Mouse (Mus musculus) hindbrain, postnatal 0 days (tissue): ENCODE measurements around the gene Slc12a6. TPM values are rescaled to one million over a fixed set of nuclear protein-coding genes. Genes with fewer than 3 reads are reported as not detected.
A peak's percentile ranks its signal among the peaks of the same experiment; 100 is the strongest.

Experiments used
- ATAC-seq: fragments of 200-750 bp; cut with Nextera tagmentation; 2 replicates; pipeline ENCODE4 v1.8.0; 2017; ENCODE audit warnings: mild to moderate bottlenecking, moderate TSS enrichment, moderate library complexity
- DNase-seq: peaks from one replicate; pipeline ENCODE4 v3.0.0-alpha.2; 2015; ENCODE audit warnings: low spot score
- H3K27ac ChIP-seq: fragments of 300-500 bp; sonication (generic); 2 replicates; pipeline ENCODE4 v1.5.1; 2014; ENCODE audit warnings: mild to moderate bottlenecking
- H3K27me3 ChIP-seq: fragments of 300-500 bp; sonication (generic); 2 replicates; pipeline ENCODE4 v1.6.1; 2014; ENCODE audit warnings: low read length, mixed read lengths; ENCODE audit not compliant: insufficient read depth
- H3K36me3 ChIP-seq: fragments of 300-500 bp; sonication (generic); 2 replicates; pipeline ENCODE4 v1.6.1; 2014; ENCODE audit warnings: low read length, mixed read lengths; ENCODE audit not compliant: insufficient read depth
- H3K4me1 ChIP-seq: fragments of 300-500 bp; sonication (generic); 2 replicates; pipeline ENCODE4 v1.6.1; 2014; ENCODE audit warnings: antibody characterized with exemption, low read length, mixed read lengths; ENCODE audit not compliant: insufficient read depth
- H3K4me2 ChIP-seq: fragments of 300-500 bp; sonication (generic); 2 replicates; pipeline ENCODE4 v1.6.1; 2014; ENCODE audit warnings: low read depth, mild to moderate bottlenecking, low read length, moderate library complexity, mixed read lengths
- H3K4me3 ChIP-seq: fragments of 300-500 bp; sonication (generic); 2 replicates; pipeline ENCODE4 v1.5.1; 2014; ENCODE audit warnings: low read length
- H3K9ac ChIP-seq: fragments of 300-500 bp; sonication (generic); replicated peaks from 2 replicates; pipeline ENCODE4 v1.6.1; 2014; ENCODE audit warnings: mild to moderate bottlenecking, low read length, moderate library complexity, mixed read lengths
- H3K9me3 ChIP-seq: fragments of 300-500 bp; sonication (generic); 2 replicates; pipeline ENCODE4 v1.6.1; 2016; ENCODE audit warnings: low read length, mixed read lengths
- CTCF ChIP-seq: IDR thresholded peaks from 2 replicates; pipeline ENCODE4 v1.5.1; 2016; ENCODE audit warnings: antibody characterized with exemption, control low read depth, low read depth
- WGBS: fragments of 180-500 bp; shearing (Covaris S2); extraction: QIAGEN DNeasy Blood & Tissue Kit; methylation state at CpG from one replicate; pipeline ENCODE4 v1.1.7; 2014; 5-methylcytosine and 5-hydroxymethylcytosine counted together
- polyA plus RNA-seq: library from polyadenylated mRNA; unstranded; fragments of >200 nt; fragmentation: Nextera tagmentation; extraction: Ambion mirVana; gene quantifications from 2 replicates; pipeline ENCODE4 v1.2.1, GENCODE M21; 2015
- total RNA-seq: library from RNA; depleted of rRNA; stranded (reverse); fragments of >200 nt; gene quantifications from 2 replicates; pipeline ENCODE4 v1.2.3, GENCODE M21; 2014

Slc12a6 gene
- total and polyA plus RNA-seq, 2 experiments from 2014 or later = 12.6 to 68.2 TPM

DNA sequence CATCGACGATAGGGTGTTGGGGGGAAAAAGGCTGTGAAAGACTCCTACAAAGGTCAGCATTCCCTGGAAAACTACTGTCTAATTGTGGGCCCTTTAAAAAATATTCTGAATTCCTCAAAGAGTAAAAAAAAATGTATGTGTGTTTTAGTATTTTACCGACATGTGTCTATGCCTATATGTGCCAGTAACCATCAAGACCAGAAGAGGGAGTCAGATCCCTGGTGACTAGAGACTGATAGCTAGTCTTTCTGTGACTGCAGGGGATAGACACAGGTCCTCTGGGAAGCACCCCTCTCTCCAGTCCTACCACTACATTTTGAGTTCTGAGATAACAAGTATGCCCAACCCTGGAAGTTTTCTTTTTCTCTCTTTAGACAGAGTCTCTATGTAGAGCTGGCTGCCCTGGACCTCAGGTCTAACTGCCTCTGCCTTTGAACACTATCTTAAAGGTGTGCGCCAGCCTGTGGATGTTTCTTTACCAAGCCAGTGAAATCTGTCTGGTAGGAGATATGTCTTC, 2.8 kb upstream of the Slc12a6 start:
- Histone ChIP-seq H3K9ac (peak overlapping the region; percentile 63), H3K27me3 (no peaks in the 10 kb centered on the region), H3K27ac (peak overlapping the region; percentile 80; the same call in 1 of the 2 replicates), H3K4me1 (peaks cover 19% of the 10 kb centered on the region), H3K4me2 (peak overlapping the region; percentile 72), H3K4me3 (peak overlapping the region; percentile 61), H3K9me3 (no peaks in the 10 kb centered on the region), H3K36me3 (no peaks in the 10 kb centered on the region)
- 32% methylated on average over 4 of the region's 4 CpGs for WGBS
- DNase-seq (no peak), ATAC-seq (no peak)
- TF ChIP-seq CTCF = peak; percentile 47

DNA sequence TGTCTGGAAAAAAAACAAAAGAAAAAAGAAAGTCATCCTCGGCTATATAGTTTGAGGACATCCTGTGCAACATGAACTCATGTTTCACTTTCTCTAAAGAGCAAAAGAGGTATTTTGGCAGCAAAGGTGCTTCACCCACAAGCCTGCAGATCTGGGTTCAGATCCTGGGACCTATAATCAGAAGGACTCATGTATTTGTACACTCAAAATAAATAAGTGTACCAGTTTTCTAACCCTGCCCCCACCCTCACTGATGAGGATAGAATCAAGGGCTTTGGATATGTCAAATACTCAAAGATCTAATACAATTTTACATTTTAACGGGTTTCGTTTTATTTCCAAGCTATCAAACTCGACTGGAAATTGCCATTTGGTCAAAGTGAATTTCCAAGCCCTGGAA, 1.3 kb upstream of the Slc12a6 start:
- Histone ChIP-seq H3K36me3 (no peaks in the 10 kb centered on the region), H3K4me2 (no peak overlapping the region), H3K9ac (no peak overlapping the region), H3K27me3 (no peaks in the 10 kb centered on the region), H3K27ac (no peak overlapping the region), H3K9me3 (no peaks in the 10 kb centered on the region), H3K4me3 (no peak overlapping the region), H3K4me1 (peaks cover 19% of the 10 kb centered on the region)
- no peak for DNase-seq
- WGBS = 80% methylated on average over 4 of the region's 4 CpGs
- no peak for TF ChIP-seq CTCF
- no peak for ATAC-seq

DNA sequence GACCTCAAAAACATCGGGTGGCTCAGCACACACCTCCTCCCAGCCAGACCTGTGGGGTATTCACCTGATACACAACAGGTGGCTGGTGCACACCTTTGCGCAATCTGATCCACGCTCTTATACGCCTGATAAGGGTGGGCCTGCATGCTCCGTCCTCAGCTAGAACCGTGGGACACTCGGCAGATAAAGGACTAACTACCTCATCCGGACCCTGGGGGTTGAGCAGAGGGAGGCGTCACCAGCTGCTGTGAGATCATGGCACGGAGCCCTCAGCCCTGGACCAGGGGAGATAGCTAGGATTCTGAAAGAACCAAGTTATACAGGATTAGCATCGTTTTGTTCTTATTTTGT, 592 bp downstream of the Slc12a6 start, which contains the start of gene Gm21985:
TSS of gene Gm21985 (plus strand) at position 73 of the 351 bp plus-strand sequence.
- peak within 1 kb of the TSS; percentile 96 for H3K27ac ChIP-seq
- ATAC-seq (peak; percentile 38), DNase-seq (peak; percentile 63)
- no peaks in the 10 kb centered on the region for H3K36me3 ChIP-seq
- H3K4me3 ChIP-seq = peak within 1 kb of the TSS; percentile 87
- no peaks in the 10 kb centered on the region for H3K27me3 ChIP-seq
- under 1% methylated on average over 11 of the region's 11 CpGs for WGBS
- H3K9ac ChIP-seq = peak within 1 kb of the TSS; percentile 85
- peaks cover 22% of the 10 kb centered on the region for H3K4me1 ChIP-seq
- H3K4me2 ChIP-seq = peak within 1 kb of the TSS; percentile 87
- H3K9me3 ChIP-seq = no peaks in the 10 kb centered on the region
- no peak for TF ChIP-seq CTCF

DNA sequence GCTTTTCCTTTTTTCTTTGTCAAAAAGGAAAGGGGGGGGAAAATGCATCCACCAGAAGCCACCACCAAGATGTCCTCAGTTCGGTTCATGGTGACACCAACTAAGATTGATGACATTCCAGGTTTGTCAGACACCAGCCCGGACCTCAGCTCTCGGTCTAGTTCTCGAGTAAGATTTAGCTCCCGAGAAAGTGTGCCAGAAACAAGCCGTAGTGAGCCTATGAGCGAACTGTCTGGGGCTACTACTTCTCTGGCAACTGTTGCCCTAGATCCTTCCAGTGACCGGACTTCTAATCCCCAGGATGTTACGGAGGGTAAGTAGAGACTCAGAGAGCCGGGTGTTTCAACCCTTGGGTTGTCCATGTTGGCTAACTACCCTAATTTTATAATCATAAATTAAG, 1.2 kb downstream of the Slc12a6 start:
- no peak for ATAC-seq
- no peaks in the 10 kb centered on the region for H3K27me3 ChIP-seq
- WGBS = 19% methylated on average over 10 of the region's 10 CpGs
- H3K9me3 ChIP-seq = no peaks in the 10 kb centered on the region
- peak overlapping the region; percentile 85 for H3K9ac ChIP-seq
- DNase-seq = peak; percentile 27
- no peak for TF ChIP-seq CTCF
- peaks cover 22% of the 10 kb centered on the region for H3K4me1 ChIP-seq
- peak overlapping the region; percentile 87 for H3K4me3 ChIP-seq
- peak overlapping the region; percentile 87 for H3K4me2 ChIP-seq
- no peaks in the 10 kb centered on the region for H3K36me3 ChIP-seq
- H3K27ac ChIP-seq = peak overlapping the region; percentile 96; the same call in 1 of the 2 replicates

DNA sequence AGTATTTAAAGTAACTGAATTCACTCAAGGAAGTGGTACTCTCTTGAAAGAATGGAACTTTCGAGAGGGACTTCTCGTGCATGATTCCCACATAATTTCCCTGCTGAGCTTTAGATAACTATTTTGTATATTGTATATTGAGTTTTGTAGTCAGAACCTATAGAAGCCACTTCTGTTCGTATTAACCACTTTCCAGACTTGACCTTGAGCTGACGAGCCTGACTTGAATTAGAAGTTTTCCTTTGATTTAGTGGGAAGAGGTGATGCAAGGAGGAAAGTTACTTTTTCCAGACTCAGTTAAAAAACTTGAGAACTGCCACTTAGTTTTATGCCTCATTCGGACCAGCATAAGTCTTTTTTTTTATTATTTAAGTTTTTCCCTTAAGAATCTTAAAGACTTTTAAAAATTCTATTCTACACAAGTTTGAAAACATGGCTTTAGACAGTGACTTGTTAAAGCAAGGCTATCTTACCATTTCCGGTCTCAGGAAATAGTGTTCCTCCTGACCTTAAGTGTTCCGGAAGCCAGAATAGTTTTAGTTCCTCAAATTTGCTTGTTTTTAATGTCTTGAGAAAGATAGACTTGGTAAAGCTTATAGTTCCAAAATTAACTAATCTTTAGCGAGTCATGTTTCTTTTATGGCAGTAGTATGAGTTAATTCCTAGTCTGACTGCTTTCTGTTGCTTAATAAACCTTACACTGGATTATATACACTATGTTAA, 2.1 kb downstream of the Slc12a6 start:
- 68% methylated on average over 8 of the region's 8 CpGs for WGBS
- no peak overlapping the region for H3K27ac ChIP-seq
- no peak overlapping the region; the same call in 1 of the 2 replicates for H3K9ac ChIP-seq
- H3K36me3 ChIP-seq = no peaks in the 10 kb centered on the region
- peak overlapping the region; percentile 87 for H3K4me3 ChIP-seq
- no peaks in the 10 kb centered on the region for H3K27me3 ChIP-seq
- DNase-seq = no peak
- H3K4me1 ChIP-seq = peaks cover 20% of the 10 kb centered on the region
- TF ChIP-seq CTCF = no peak
- H3K4me2 ChIP-seq = peak overlapping the region; percentile 87
- H3K9me3 ChIP-seq = no peaks in the 10 kb centered on the region
- no peak for ATAC-seq

DNA sequence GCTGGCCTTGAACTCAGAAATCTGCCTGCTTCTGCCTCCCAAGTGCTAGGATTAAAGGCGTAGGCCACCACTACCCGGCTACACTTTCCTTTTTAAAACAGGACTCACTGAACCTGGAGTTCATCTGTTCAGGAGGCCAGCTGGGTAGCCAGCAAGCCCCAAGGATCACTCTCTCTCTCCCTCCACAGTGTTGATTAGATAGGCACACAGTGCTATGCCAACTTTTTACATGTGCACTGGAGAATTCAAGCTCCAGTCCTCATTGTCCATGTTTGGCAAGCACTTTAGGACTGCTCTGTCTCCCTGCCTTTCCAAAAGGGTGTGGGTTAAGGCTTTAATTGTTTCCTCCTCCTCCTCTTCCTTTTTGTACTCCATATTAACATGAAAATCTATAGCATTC, 4.4 kb downstream of the Slc12a6 start:
- Histone ChIP-seq H3K27me3 (no peaks in the 10 kb centered on the region), H3K4me1 (peaks cover 17% of the 10 kb centered on the region), H3K36me3 (no peaks in the 10 kb centered on the region), H3K27ac (no peak overlapping the region), H3K4me3 (no peak overlapping the region), H3K9ac (no peak overlapping the region), H3K4me2 (no peak overlapping the region; the same call in 1 of the 2 replicates), H3K9me3 (no peaks in the 10 kb centered on the region)
- DNase-seq (no peak), ATAC-seq (no peak)
- no peak for TF ChIP-seq CTCF
- 96% methylated on average over 2 of the region's 2 CpGs for WGBS

DNA sequence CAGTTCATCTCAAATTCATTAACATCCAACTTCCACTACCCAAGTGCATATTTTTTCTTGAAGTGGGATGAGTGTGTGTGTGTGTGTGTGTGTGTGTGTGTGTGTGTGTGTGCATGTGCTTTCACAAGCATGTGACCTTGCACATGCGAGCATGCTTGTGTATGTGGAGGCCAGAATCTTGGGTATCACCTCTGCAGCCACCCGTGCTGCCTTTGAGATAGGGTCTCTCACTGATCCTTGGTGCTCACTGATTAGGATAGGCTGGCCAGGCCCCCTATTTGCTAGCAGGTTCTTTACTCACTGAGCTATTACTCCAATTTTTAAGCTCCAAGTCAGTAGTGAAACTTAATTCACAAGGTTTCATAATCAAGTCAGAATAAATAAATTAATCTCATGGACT, 7.3 kb downstream of the Slc12a6 start:
- H3K9ac ChIP-seq = no peak overlapping the region
- DNase-seq (no peak), ATAC-seq (no peak)
- no peak overlapping the region for H3K4me3 ChIP-seq
- H3K4me2 ChIP-seq = no peak overlapping the region
- H3K27ac ChIP-seq = no peak overlapping the region
- no peaks in the 10 kb centered on the region for H3K9me3 ChIP-seq
- TF ChIP-seq CTCF = no peak
- H3K27me3 ChIP-seq = no peaks in the 10 kb centered on the region
- WGBS = 98% methylated on average over 2 of the region's 2 CpGs
- peaks cover 3% of the 10 kb centered on the region; the same call in 1 of the 2 replicates for H3K4me1 ChIP-seq
- no peaks in the 10 kb centered on the region for H3K36me3 ChIP-seq
